Mouse (Mus musculus) spleen, adult 2 months (tissue): ENCODE data around the gene Carmil1.

Source experiments
- CTCF ChIP-seq: fragments of 200-500 bp; IDR thresholded peaks from 2 replicates; pipeline ENCODE4 v1.5.1; 2011; ENCODE audit warnings: mild to moderate bottlenecking, inconsistent platforms; ENCODE audit not compliant: insufficient read depth, insufficient read length, insufficient replicate concordance; ENCODE audit errors: extremely low read depth
- POLR2A ChIP-seq: fragments of 200-500 bp; IDR thresholded peaks from 2 replicates; pipeline ENCODE4 v1.6.1; 2011; ENCODE audit warnings: low read depth, low read length, inconsistent platforms

GRCm38 (mm10) chr13:24050330-24050729, 230.3 kb downstream of the Carmil1 start:
- no peak for TF ChIP-seq POLR2A
- TF ChIP-seq CTCF: no peak
